Mouse (Mus musculus) lung, adult 2 months (tissue): ENCODE measurements around the gene 4930402H24Rik. TPM values are rescaled to one million over a fixed set of nuclear protein-coding genes. Genes with fewer than 3 reads are reported as not detected.

Experiments used
- DNase-seq: peaks from one replicate; pipeline ENCODE4 v3.0.0; 2022
- H3K4me1 ChIP-seq: fragments of 200-500 bp; 2 replicates; pipeline ENCODE4 v1.6.1; 2011; ENCODE audit warnings: low read length; ENCODE audit not compliant: control insufficient read depth, insufficient read depth
- H3K4me3 ChIP-seq: fragments of 200-500 bp; replicated peaks from 2 replicates; pipeline ENCODE3; 2011; ENCODE audit warnings: low read depth, mild to moderate bottlenecking, control low read depth, low read length; ENCODE audit errors: extremely low read depth
- CTCF ChIP-seq: fragments of 200-500 bp; IDR thresholded peaks from 2 replicates; pipeline ENCODE4 v1.5.1; 2011; ENCODE audit warnings: mild to moderate bottlenecking, low read length, control low read depth; ENCODE audit not compliant: insufficient read depth
- POLR2A ChIP-seq: fragments of 200-500 bp; IDR thresholded peaks from 2 replicates; pipeline ENCODE4 v1.6.1; 2011; ENCODE audit warnings: low read depth, mild to moderate bottlenecking, control low read depth, low read length, borderline replicate concordance; ENCODE audit errors: extremely low read depth
- WGBS: fragments of 180-500 bp; shearing (Covaris S2); methylation state at CpG from one replicate; pipeline ENCODE4 v1.1.7; 2018; 5-methylcytosine and 5-hydroxymethylcytosine counted together
- polyA plus RNA-seq: library from polyadenylated mRNA; depleted of rRNA; stranded (reverse); fragments of >200 nt; gene quantifications from 2 replicates; pipeline ENCODE4 v1.2.3, GENCODE M21; 2012

4930402H24Rik gene
- polyA plus RNA-seq, 1 experiment = 55.9 TPM

DNA sequence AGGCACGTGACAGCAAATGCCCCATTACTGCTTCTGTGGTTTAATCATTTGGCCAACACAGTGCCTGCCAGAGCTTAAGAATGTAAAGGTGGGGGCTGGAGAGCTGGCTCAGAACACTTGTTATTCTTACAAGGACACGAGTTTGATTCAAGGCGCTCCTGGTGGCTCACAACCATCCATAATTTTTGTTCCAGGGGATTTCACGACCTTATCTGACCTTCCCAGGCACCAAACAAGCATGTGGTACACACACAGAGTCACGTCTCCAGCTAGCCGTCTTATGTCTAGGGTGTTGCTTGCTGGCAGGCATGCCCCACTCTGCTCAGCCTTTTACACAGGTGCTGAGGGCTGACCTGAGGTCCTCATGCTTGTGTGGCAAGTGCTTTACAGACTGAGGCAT, 188.3 kb downstream of the 4930402H24Rik start:
- DNase-seq = no peak
- no peak for TF ChIP-seq POLR2A
- TF ChIP-seq CTCF = no peak
- 69% methylated on average over 6 of the region's 6 CpGs for WGBS

DNA sequence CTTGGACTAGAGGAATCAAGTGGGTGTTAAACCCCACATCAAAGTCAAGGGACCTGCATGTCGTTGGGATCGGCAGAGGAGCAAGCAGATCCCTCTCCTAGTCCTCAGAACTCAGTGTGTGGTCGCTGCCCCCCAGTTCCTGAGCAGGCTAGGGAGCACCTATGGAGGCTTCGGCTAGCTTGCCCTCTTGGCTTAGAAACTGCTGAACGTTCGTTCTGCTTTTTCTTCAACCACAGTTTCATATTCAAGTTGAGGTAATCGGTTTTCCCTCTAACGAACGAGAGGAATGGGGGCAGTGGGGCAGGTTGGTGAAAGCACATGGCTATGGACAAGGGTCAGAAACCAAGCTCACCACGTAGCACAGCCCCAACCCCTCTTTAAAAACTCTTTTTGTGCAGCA, 199.1 kb downstream of the 4930402H24Rik start:
- DNase-seq = no peak
- Histone ChIP-seq H3K4me1 (no peaks in the 10 kb centered on the region), H3K4me3 (no peak overlapping the region)
- 68% methylated on average over 10 of the region's 10 CpGs for WGBS
- TF ChIP-seq CTCF = no peak
- TF ChIP-seq POLR2A = no peak

More for the DNA sequence above, 188.3 kb downstream of the 4930402H24Rik start:
- Histone ChIP-seq H3K4me1 (no peaks in the 10 kb centered on the region), H3K4me3 (no peak overlapping the region)

DNA sequence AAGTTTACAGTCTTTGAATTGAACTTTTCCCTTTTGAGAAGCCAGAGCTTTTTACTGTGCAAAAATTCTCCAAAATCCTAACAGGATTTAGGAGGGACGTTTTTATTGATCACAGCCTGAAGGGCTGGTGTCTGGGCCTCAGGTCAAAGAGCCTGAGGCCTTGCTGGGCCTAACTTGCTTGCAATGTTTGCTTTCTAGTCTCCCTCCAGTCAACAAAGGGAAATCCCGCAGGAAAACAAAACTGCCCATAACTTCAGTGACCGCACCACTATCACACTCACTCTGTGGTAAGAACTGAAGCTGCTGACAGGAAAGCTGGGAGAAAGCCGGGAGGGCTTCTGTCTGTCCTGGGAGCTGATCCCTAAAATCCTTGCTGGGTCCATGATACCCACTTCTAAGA, 199.6 kb downstream of the 4930402H24Rik start:
- no peak for DNase-seq
- 72% methylated on average over 4 of the region's 4 CpGs for WGBS
- Histone ChIP-seq H3K4me3 (no peak overlapping the region), H3K4me1 (no peaks in the 10 kb centered on the region)
- TF ChIP-seq POLR2A = no peak
- TF ChIP-seq CTCF = no peak

DNA sequence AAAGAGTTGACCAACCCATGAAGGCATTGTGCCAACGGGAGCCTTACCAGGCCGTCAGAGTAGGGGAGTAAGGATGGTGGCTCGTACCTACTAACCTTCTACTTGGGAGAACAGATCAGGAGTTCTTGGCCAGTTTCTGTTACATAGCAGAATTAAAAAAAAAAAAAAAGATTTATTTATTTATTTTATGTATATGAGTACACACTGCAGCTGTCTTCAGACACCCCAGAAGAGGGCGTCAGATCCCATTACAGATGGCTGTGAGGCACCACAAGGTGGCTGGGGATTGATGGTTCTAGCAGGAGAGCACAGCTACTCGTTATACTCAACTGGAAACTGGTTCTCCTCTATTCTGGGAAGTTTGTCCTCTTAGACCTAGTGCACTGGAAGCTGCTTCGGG, 201.0 kb downstream of the 4930402H24Rik start:
- WGBS = 74% methylated on average over 6 of the region's 6 CpGs

DNA sequence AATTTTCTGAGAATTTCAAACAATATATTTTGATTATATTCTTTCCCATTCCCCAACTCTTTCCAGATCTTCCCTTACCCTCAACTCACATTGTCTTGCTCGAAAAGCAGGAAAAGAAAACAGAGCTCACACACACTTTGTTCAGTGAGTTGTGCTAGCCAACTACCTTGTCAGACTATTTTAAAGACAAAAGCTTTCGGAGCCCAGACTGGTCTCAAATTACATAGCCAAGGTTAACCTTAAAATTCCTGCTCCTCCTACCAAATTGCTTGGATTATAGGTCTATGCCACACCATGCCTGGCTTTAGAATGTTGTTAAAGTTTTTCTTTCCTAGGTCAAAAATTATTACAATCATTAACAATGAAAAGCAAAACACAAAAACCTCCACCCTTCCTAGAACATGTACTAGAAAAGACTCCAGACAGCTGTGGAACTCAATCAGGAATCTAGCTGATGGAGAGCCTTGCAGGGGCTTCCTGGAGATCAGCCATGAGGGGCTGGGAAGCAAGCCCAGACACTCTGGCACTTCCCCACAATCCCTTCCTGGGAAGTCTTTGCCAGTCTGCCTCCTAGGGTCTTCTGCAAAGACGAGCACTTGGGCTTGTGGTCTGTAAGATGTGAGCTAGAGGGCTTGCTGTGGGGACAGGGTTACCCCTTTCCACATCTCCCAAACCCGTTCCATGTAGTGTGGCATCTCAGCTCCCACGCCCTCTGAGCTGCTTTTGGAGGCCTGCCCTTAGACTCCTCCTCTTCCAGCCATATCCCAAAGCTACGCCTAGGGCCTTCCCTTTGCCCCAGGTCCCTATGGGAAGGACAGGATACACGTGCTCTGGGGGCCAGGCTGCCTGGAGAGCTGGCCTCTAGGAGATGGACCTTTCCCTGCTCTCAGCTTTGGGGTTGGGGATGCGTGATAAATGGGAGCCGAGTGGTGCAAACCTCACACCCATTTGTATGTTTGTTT, 201.9 kb downstream of the 4930402H24Rik start:
- DNase-seq = no peak
- WGBS = 57% methylated on average over 9 of the region's 9 CpGs
- Histone ChIP-seq H3K4me3 (no peak overlapping the region), H3K4me1 (no peaks in the 10 kb centered on the region)
- TF ChIP-seq POLR2A (no peak), CTCF (no peak)

More for the DNA sequence above, 201.0 kb downstream of the 4930402H24Rik start:
- TF ChIP-seq CTCF = no peak
- no peak for TF ChIP-seq POLR2A
- Histone ChIP-seq H3K4me3 (no peak overlapping the region), H3K4me1 (no peaks in the 10 kb centered on the region)
- no peak for DNase-seq

DNA sequence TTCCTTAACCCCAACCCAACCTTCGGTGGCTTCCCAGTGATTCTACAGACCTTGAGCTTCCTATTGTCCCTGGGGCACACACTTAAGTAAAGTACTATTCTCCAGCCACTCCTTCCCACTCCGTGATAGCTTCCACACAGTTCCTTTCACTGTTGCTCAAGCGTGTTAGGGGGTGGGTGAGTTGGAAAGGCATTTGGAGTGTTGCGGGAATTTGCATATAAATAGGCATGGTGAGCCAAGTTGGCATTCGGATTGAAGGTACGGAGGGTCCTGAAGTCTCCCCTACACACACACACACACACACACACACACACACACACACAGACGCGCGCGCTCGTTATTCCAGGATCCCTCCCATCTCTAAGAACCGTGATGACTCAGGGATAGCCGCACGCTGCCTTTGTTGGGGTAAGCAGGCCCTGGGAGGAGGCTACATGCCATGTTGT, 208.4 kb downstream of the 4930402H24Rik start:
- TF ChIP-seq CTCF (no peak), POLR2A (no peak)
- WGBS = 9% methylated on average over 14 of the region's 14 CpGs
- Histone ChIP-seq H3K4me1 (peaks cover 2% of the 10 kb centered on the region), H3K4me3 (no peak overlapping the region)
- no peak for DNase-seq

DNA sequence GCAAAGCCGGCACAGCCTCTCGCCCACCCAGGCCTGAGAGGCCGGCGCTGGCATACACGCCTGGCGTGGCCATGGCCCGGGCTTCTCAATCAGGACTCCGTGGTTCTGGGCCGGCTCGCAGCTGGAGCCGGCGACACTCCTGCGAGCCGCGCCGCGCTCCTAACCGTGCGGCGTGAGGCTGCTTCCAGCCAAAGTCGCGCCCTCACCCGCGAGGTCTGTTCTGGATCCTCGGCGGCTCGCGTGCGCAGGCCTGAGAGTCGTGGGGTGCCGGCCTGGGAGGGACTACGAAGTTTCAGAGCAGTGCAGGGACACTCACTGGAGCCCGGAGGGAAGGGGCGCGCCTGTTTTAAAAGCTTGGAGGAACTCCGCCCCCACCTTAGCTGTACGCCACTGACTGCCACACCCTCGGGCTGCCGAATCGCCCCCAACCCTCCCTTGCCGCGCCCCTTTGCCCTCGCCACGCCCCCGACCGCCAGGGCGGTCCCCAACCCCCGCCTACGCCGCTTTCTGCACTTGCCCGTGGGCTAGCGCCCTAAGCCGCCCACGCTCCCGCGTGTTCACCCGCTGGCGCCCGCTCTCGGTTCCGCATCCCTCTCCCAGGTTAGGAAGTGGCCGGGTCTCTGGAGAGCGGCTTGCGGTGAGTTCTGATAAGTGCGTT, 208.9 kb downstream of the 4930402H24Rik start, which contains the start of gene Slc4a11:
Slc4a11 (minus strand) TSS at position 367 of the 658 bp plus-strand sequence.
- WGBS = under 1% methylated on average over 65 of the region's 65 CpGs
- Histone ChIP-seq H3K4me1 (peaks cover 2% of the 10 kb centered on the region), H3K4me3 (peak within 1 kb of the TSS; percentile 48)
- TF ChIP-seq CTCF (no peak), POLR2A (no peak)
- peak; percentile 69 for DNase-seq

DNA sequence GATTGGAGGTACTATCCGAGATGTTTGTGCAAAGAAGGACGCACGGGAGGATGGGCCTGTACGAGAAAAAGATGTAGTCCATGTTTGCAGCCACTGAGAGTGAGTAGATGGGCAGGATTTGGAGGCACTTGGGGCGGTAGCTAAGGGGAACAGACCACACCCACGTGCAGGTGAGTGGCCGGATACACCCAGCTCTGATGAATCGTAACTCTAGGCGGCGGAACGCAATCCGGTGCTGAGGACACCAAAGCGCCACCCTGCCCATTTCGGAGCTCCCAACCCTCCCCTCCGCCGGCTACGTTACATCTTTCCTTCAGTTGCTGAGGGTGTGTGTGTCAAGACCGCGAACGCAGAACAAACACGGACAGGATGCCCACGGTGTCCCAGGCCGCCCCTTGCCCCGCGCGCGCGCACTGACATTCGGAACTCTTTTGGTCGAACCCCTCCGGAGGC, 209.5 kb downstream of the 4930402H24Rik start:
- H3K4me3 ChIP-seq = peak overlapping the region; percentile 48
- WGBS = 2% methylated on average over 31 of the region's 31 CpGs
- peaks cover 2% of the 10 kb centered on the region for H3K4me1 ChIP-seq
- DNase-seq = peak; percentile 24
- TF ChIP-seq POLR2A = no peak
- no peak for TF ChIP-seq CTCF

DNA sequence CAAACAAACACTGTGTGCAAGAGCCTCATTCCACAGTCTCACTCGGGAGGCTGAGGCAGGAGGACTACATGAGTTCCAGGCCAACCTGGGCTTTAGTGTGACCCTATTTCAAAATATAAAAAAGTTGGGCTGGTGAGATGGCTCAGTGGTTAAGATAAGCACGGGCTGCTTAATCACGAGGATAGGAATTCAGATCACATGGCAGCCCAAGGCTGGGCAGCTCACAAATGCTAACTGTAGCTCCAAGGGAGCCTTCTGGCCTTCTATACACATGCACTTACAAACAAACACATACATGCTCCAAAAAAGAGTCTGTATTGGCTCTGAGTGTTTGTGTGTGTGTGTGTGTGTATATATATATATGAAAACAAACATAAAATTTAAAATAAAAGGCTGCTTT, 212.6 kb downstream of the 4930402H24Rik start:
- Histone ChIP-seq H3K4me1 (peaks cover 2% of the 10 kb centered on the region), H3K4me3 (no peak overlapping the region)
- WGBS = 49% methylated on average over 3 of the region's 3 CpGs
- no peak for DNase-seq
- no peak for TF ChIP-seq CTCF
- no peak for TF ChIP-seq POLR2A
